Mouse (Mus musculus): ENCODE measurements at regions not wholly inside any gene's neighbourhood (a gene's known extent, or its start where the extent isn't known, plus 50 kb on each side); places are given as distances from the start of the nearest gene placed in this dataset.

DNA sequence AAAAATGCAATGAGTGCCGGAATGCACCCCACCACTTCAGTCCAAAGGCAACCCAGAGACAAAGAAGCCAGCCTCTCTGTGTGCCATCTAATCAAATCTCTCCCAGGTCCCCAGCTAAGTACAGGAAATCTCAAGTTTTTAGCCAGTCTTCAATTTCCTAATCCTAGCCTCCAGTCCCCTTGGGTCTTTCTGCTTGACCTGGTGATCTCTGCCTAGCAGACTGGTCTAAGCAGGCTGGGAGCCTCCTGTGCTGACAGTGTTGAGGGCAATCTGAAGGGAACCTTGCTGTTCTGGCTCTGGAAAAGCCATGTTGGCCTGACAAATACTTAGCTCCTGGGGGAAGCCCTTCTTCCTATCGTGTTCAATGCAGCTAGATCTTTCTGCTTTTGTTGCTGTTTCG is 248.9 kb downstream of the Nedd1 start:
- no peak for TF ChIP-seq POLR2A (IDR thresholded peaks at IDR 0.05; ENCODE audit: low read depth, low read length)
- no peak for TF ChIP-seq CTCF (IDR thresholded peaks at IDR 0.05; ENCODE audit: borderline replicate concordance, insufficient read depth, low read length)
